ENCODE assay signal across 12 mouse cellular contexts in the genomic region with DNA sequence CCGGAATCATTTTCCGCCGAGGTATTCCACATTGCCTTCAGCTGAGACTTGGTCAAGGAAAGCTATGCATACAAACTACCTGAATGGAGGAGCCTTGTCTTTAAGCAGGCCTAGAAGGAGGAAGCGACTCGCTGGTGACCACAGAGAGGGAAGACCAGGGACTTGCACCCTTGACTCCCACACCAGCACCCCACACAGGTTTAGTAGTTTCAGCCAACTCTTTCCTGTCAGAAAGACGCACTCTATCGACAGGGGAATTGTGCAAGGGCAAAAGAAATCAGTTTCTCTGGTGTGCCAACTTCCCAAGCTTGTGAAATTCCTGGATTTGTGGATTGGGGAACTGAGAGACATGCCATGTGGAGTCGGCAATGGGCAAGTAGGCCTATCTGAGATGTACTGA.
A peak's percentile ranks its signal among the peaks of the same experiment; 100 is the strongest.
DNase-seq lines count a peak whose midpoint lies in the region; ATAC-seq lines count a peak whose summit lies in the region.
"Had no signal": no experiment of that assay in that cellular context is flagged by ENCODE, and none has a peak within 500 bp of the region (broad histone marks: within the 10 kb centered on the region; RNA-seq: fewer than 3 reads in every experiment).

No protein-coding gene starts in this region.

- H3K4me1 ChIP-seq in heart, embryonic 15.5 days (replicated peaks) = peaks cover 33% of the 10 kb centered on the region
- H3K4me1 ChIP-seq in heart, embryonic 11.5 days (ENCODE audit: control insufficient read depth, insufficient read depth, low read length) = peaks cover 15% of the 10 kb centered on the region; the same call in 1 of the 2 replicates
- H3K4me1 ChIP-seq: midbrain, embryonic 15.5 days had no signal

- H3K4me2 ChIP-seq in heart, embryonic 15.5 days = no peak overlapping the region
- no peak overlapping the region for H3K4me2 ChIP-seq in heart, embryonic 11.5 days
- H3K4me2 ChIP-seq: liver, embryonic 11.5 days; midbrain, embryonic 15.5 days had no signal

- no peak for ATAC-seq in heart, embryonic 15.5 days (replicated peaks; ENCODE audit: insufficient number of reproducible peaks, insufficient read depth, low FRiP score, low read depth)
- ATAC-seq in heart, embryonic 11.5 days (replicated peaks; ENCODE audit: insufficient number of reproducible peaks, low FRiP score, low TSS enrichment) = no peak
- ATAC-seq: midbrain, embryonic 15.5 days had no signal

- WGBS in heart, embryonic 15.5 days = 86% methylated on average over 8 of the region's 8 CpGs
- WGBS in heart, embryonic 11.5 days (ENCODE audit: insufficient replicate concordance) = 86% methylated on average over 8 of the region's 8 CpGs

- H3K4me3 ChIP-seq in heart, embryonic 15.5 days = no peak overlapping the region
- H3K4me3 ChIP-seq in heart, embryonic 11.5 days (ENCODE audit: low read depth, low read length) = no peak overlapping the region
- H3K4me3 ChIP-seq: midbrain, embryonic 15.5 days had no signal

- H3K9ac ChIP-seq in heart, embryonic 15.5 days = no peak overlapping the region
- no peak overlapping the region for H3K9ac ChIP-seq in heart, embryonic 11.5 days (ENCODE audit: low read depth, low read length)
- H3K9ac ChIP-seq: midbrain, embryonic 15.5 days had no signal

- H3K9me3 ChIP-seq in heart, embryonic 15.5 days (replicated peaks) = no peaks in the 10 kb centered on the region
- H3K9me3 ChIP-seq in heart, embryonic 11.5 days (replicated peaks; ENCODE audit: control insufficient read depth, low read length) = no peaks in the 10 kb centered on the region
- H3K9me3 ChIP-seq: midbrain, embryonic 15.5 days had no signal

- intact Hi-C loops in gastrocnemius, postnatal 14 days (cut with DNase I; ENCODE audit: low total_unique reads) = no loop called here
- intact Hi-C loops in left cerebral cortex, postnatal 10 days (cut with DNase I) = no loop called here

- no peaks in the 10 kb centered on the region for H3K36me3 ChIP-seq in heart, embryonic 15.5 days
- H3K36me3 ChIP-seq in heart, embryonic 11.5 days (ENCODE audit: control insufficient read depth, insufficient read depth, low read length) = no peaks in the 10 kb centered on the region
- H3K36me3 ChIP-seq: midbrain, embryonic 15.5 days had no signal

- DNase-seq in 416B (ENCODE audit: low read depth) (peak; percentile 31), NIH3T3 (ENCODE audit: low read depth) (peak; percentile 63)
- DNase-seq in lung, postnatal 25 days (ENCODE audit: low spot score) = peak; percentile 29
- DNase-seq in gastrocnemius, postnatal 14 days = no peak
- DNase-seq in left cerebral cortex, postnatal 10 days (ENCODE audit: extremely low spot score in 1 of 2, low spot score in 2 of 2) = no peak
- DNase-seq: cerebellum, adult 11-12 months; kidney, adult 9 months; thymus, adult 18-20 months had no signal

- peak overlapping the region; percentile 71 for H3K27ac ChIP-seq in heart, embryonic 15.5 days
- no peak overlapping the region for H3K27ac ChIP-seq in heart, embryonic 11.5 days (ENCODE audit: low read depth, low read length)
- H3K27ac ChIP-seq: midbrain, embryonic 15.5 days had no signal

- no peaks in the 10 kb centered on the region for H3K27me3 ChIP-seq in heart, embryonic 15.5 days
- H3K27me3 ChIP-seq in heart, embryonic 11.5 days (ENCODE audit: control insufficient read depth, insufficient read depth, low read length) = no peaks in the 10 kb centered on the region
- H3K27me3 ChIP-seq: midbrain, embryonic 15.5 days had no signal

Comparison
In these comparisons a context has a peak if more than half of its experiments do, and no peak if none do; other contexts are left out.
1. DNase-seq: peak in 416B (single experiment), NIH3T3 (single experiment) and lung, postnatal 25 days (single experiment); none in gastrocnemius, postnatal 14 days (single experiment) and left cerebral cortex, postnatal 10 days (0 of 2).